In the genomic region with DNA sequence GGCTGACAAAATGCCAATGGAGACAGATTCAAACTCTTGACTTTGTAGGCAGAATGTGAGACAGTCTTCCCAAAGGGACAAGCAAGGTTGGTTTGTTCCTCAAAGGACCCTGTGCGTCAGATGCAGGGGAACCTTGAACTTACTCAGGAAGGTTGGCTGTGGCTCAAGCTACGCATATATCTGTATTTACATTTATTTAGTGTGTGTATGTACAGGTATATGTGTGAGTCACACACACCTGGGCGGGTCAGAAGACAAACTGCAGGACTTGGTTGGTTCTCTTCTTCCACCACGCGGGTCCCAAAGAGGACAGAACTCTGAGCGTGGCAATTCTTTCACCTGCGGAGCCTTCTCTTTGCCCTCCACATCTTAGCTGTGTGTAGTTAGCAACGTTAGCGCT, we compare ENCODE assay signal across 28 mouse cellular contexts.
"Had no signal": no experiment of that assay in that cellular context is flagged by ENCODE, and none has a peak within 500 bp of the region (broad histone marks: within the 10 kb centered on the region; RNA-seq: fewer than 3 reads in every experiment).

No protein-coding gene starts in this region.

- H3K4me3 ChIP-seq: embryonic facial prominence, embryonic 10.5 days; embryonic facial prominence, embryonic 12.5 days; embryonic facial prominence, embryonic 13.5 days; embryonic facial prominence, embryonic 15.5 days; erythroblast, embryonic 14.5 days; forebrain, embryonic 10.5 days; forebrain, embryonic 12.5 days; forebrain, embryonic 13.5 days; forebrain, embryonic 15.5 days; gastrocnemius, adult 2 months had no signal

- H3K4me2 ChIP-seq: embryonic facial prominence, embryonic 12.5 days; embryonic facial prominence, embryonic 13.5 days; embryonic facial prominence, embryonic 15.5 days; forebrain, embryonic 12.5 days; forebrain, embryonic 13.5 days; forebrain, embryonic 15.5 days had no signal

- H3K36me3 ChIP-seq: embryonic facial prominence, embryonic 15.5 days; forebrain, embryonic 12.5 days; forebrain, embryonic 15.5 days had no signal

- H3K27me3 ChIP-seq: embryonic facial prominence, embryonic 12.5 days; embryonic facial prominence, embryonic 13.5 days; embryonic facial prominence, embryonic 15.5 days; forebrain, embryonic 12.5 days; forebrain, embryonic 13.5 days; forebrain, embryonic 15.5 days had no signal

- H3K9ac ChIP-seq: embryonic facial prominence, embryonic 12.5 days; embryonic facial prominence, embryonic 13.5 days; embryonic facial prominence, embryonic 15.5 days; forebrain, embryonic 12.5 days; forebrain, embryonic 13.5 days; forebrain, embryonic 15.5 days; forebrain, postnatal 0 days had no signal

- H3K9me3 ChIP-seq: embryonic facial prominence, embryonic 10.5 days; embryonic facial prominence, embryonic 12.5 days; embryonic facial prominence, embryonic 13.5 days; embryonic facial prominence, embryonic 15.5 days; forebrain, embryonic 10.5 days; forebrain, embryonic 12.5 days; forebrain, embryonic 13.5 days; forebrain, embryonic 15.5 days had no signal

- H3K27ac ChIP-seq: embryonic facial prominence, embryonic 10.5 days; embryonic facial prominence, embryonic 13.5 days; embryonic facial prominence, embryonic 15.5 days; forebrain, embryonic 10.5 days; forebrain, embryonic 12.5 days; forebrain, embryonic 13.5 days; forebrain, embryonic 15.5 days; gastrocnemius, adult 2 months had no signal

- DNase-seq: cerebellum, adult 2 months; cerebellum, adult 8-10 months; cerebellum, adult 9-10 months; cerebellum, adult 9-11 months; cerebellum, postnatal 10 days; cerebellum, postnatal 14 days; cerebellum, postnatal 25 days; cerebellum, postnatal 36 days; embryo, embryonic 11 days; forebrain, postnatal 0 days; gastrocnemius, adult 2 months; gastrocnemius, postnatal 10 days; gastrocnemius, postnatal 14 days; gastrocnemius, postnatal 25 days; gastrocnemius, postnatal 36 days; heart, adult 11 months; heart, adult 18-20 months had no signal

- ATAC-seq: forebrain, embryonic 13.5 days; forebrain, embryonic 14.5 days; forebrain, embryonic 15.5 days; forebrain, embryonic 16.5 days; forebrain, postnatal 0 days had no signal
